Mouse (Mus musculus) neural tube, embryonic 11.5 days (tissue): Measurements from ENCODE around the gene Adgrg5. TPM values are rescaled to one million over a fixed set of nuclear protein-coding genes. Genes with fewer than 3 reads are reported as not detected.

Source experiments
- ATAC-seq: fragments of 200-750 bp; cut with Nextera tagmentation; 2 replicates; pipeline ENCODE4 v1.8.0; 2017; ENCODE audit warnings: moderate number of reproducible peaks, mild to moderate bottlenecking, moderate TSS enrichment, moderate library complexity; ENCODE audit not compliant: insufficient read depth, low FRiP score, low TSS enrichment
- DNase-seq: peaks from one replicate; pipeline ENCODE4 v3.0.0-alpha.2; 2015; ENCODE audit warnings: low spot score
- H3K27ac ChIP-seq: fragments of 300-500 bp; sonication (generic); 2 replicates; pipeline ENCODE4 v1.5.1; 2014; ENCODE audit warnings: low read depth, mild to moderate bottlenecking, low read length
- H3K27me3 ChIP-seq: fragments of 300-500 bp; sonication (generic); 2 replicates; pipeline ENCODE4 v1.6.1; 2014; ENCODE audit warnings: mild to moderate bottlenecking, low read length, mixed read lengths; ENCODE audit not compliant: control insufficient read depth, insufficient read depth
- H3K36me3 ChIP-seq: fragments of 300-500 bp; sonication (generic); 2 replicates; pipeline ENCODE4 v1.6.1; 2014; ENCODE audit warnings: mild to moderate bottlenecking, low read length, moderate library complexity, mixed read lengths; ENCODE audit not compliant: control insufficient read depth, insufficient read depth
- H3K4me1 ChIP-seq: fragments of 300-500 bp; sonication (generic); 2 replicates; pipeline ENCODE4 v1.6.1; 2014; ENCODE audit warnings: low read length, mixed read lengths; ENCODE audit not compliant: control insufficient read depth, insufficient read depth
- H3K4me2 ChIP-seq: fragments of 300-500 bp; sonication (generic); 2 replicates; pipeline ENCODE4 v1.6.1; 2014; ENCODE audit warnings: low read depth, mild to moderate bottlenecking, moderate library complexity
- H3K4me3 ChIP-seq: fragments of 300-500 bp; sonication (generic); 2 replicates; pipeline ENCODE4 v1.5.1; 2014; ENCODE audit warnings: low read depth, low read length
- H3K9ac ChIP-seq: fragments of 300-500 bp; sonication (generic); 2 replicates; pipeline ENCODE4 v1.6.1; 2014; ENCODE audit warnings: mild to moderate bottlenecking, low read length
- H3K9me3 ChIP-seq: fragments of 300-500 bp; sonication (generic); 2 replicates; pipeline ENCODE4 v1.6.1; 2016; ENCODE audit warnings: low read length; ENCODE audit not compliant: control insufficient read depth
- WGBS: fragments of 180-500 bp; shearing (Covaris S2); extraction: QIAGEN DNeasy Blood & Tissue Kit; methylation state at CpG from one replicate; pipeline ENCODE4 v1.1.7; 2014; 5-methylcytosine and 5-hydroxymethylcytosine counted together
- polyA plus RNA-seq: library from polyadenylated mRNA; unstranded; fragments of >200 nt; fragmentation: Nextera tagmentation; extraction: Ambion mirVana; gene quantifications from 2 replicates; pipeline ENCODE4 v1.2.1, GENCODE M21; 2014

Gene Adgrg5
- polyA plus RNA-seq, 1 experiment from 2014 or later = not detected

DNA sequence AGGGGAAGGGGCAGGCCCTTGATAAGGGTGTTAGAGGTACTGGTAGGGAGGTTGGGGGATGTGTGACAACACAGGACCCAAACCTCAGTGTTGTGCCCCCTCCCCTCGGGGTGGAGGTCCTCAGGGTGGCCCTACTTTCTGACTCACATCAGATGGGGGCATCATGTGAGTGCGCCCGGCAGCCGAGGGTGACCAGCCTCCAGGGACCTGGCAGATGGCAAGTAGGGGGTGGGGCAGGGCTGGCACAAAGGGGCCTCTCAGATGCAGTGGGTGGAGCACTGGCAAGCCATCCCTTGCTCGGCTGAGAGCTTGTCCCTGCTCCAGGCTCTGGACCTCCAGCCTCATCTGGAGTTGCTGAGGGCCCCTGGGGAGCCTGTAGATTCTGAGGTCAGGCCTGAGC is 63.2 kb downstream of the Adgrg5 start:
- no peak overlapping the region for H3K9ac ChIP-seq
- DNase-seq (no peak), ATAC-seq (no peak; the same call in 1 of the 2 replicates)
- H3K4me2 ChIP-seq = no peak overlapping the region
- H3K4me1 ChIP-seq = peaks cover 11% of the 10 kb centered on the region
- H3K4me3 ChIP-seq = no peak overlapping the region
- 42% methylated on average over 5 of the region's 5 CpGs for WGBS
- no peaks in the 10 kb centered on the region for H3K27me3 ChIP-seq
- no peak overlapping the region for H3K27ac ChIP-seq
- H3K9me3 ChIP-seq = no peaks in the 10 kb centered on the region
- H3K36me3 ChIP-seq = no peaks in the 10 kb centered on the region

DNA sequence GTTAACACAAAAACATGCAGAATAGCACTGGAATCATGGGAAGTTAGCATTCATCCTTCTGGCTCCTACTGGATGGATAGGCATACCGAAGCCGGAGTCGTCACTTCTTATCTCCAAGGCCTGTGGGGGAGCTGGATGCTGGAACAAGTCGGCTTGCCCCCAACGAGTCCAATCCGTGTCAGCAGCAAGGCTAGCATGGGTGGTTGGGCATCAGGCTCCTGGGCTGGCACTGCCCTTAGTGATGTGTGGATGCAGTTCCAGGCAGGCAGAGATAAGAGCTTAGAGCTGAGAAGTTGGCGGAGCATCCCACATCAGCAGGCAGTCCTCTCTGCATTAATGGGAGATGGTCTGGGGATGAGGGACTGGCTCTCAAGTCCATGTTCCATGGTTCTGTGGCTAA is 64.1 kb downstream of the Adgrg5 start:
- no peak overlapping the region for H3K4me2 ChIP-seq
- no peaks in the 10 kb centered on the region for H3K9me3 ChIP-seq
- H3K27ac ChIP-seq = no peak overlapping the region
- no peak overlapping the region for H3K4me3 ChIP-seq
- H3K9ac ChIP-seq = no peak overlapping the region
- ATAC-seq (no peak), DNase-seq (no peak)
- WGBS = 91% methylated on average over 7 of the region's 7 CpGs
- no peaks in the 10 kb centered on the region for H3K27me3 ChIP-seq
- H3K36me3 ChIP-seq = no peaks in the 10 kb centered on the region
- peaks cover 18% of the 10 kb centered on the region for H3K4me1 ChIP-seq

DNA sequence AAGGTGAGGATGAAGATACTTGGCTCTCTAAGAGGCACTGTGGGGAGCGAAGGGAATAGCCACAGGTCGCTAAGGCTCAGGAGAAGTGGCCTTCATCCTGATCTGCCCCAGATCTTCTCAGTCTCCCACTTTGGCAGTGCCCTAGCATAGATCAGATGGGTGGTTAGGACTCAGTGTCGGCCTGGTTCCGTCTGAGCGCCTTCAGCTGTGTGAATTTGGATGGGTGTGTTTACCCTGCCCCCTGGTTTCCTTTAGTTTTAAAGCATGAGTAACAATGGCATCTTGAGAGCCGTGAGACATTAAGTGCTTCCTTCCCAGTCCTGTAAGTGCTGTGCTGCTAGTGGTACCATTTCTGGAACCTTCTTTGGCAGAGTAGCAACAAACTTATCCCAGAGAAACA is 65.1 kb downstream of the Adgrg5 start:
- H3K4me1 ChIP-seq = peaks cover 26% of the 10 kb centered on the region
- ATAC-seq (no peak), DNase-seq (no peak)
- H3K9me3 ChIP-seq = no peaks in the 10 kb centered on the region
- no peaks in the 10 kb centered on the region for H3K27me3 ChIP-seq
- no peak overlapping the region for H3K27ac ChIP-seq
- no peak overlapping the region for H3K4me2 ChIP-seq
- no peak overlapping the region for H3K9ac ChIP-seq
- H3K36me3 ChIP-seq = no peaks in the 10 kb centered on the region
- H3K4me3 ChIP-seq = no peak overlapping the region
- 87% methylated on average over 6 of the region's 6 CpGs for WGBS

DNA sequence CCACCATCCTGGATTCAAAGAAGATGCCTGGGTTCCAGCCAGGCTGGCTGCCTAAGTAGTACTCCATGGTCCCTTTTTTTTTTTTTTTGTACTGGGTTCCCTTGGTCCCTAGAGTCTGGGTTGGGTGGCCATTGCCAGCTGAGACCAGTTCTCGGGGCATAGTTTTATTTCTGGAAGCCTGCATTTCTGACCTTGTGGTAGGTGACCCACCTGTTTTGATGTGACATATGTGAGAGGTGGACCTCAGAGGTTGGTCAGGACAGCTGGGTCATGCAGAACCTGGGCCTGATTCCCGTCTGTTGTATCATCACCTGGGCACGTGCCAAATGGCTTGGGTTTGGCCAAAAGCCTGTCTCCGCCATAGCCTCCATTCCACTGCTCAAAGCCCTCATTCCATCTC is 66.2 kb downstream of the Adgrg5 start:
- Histone ChIP-seq H3K9me3 (no peaks in the 10 kb centered on the region), H3K4me1 (peaks cover 21% of the 10 kb centered on the region), H3K27ac (no peak overlapping the region), H3K9ac (no peak overlapping the region), H3K36me3 (no peaks in the 10 kb centered on the region), H3K4me2 (no peak overlapping the region), H3K4me3 (no peak overlapping the region), H3K27me3 (no peaks in the 10 kb centered on the region)
- no peak for DNase-seq
- ATAC-seq = no peak
- WGBS = 93% methylated on average over 4 of the region's 4 CpGs

DNA sequence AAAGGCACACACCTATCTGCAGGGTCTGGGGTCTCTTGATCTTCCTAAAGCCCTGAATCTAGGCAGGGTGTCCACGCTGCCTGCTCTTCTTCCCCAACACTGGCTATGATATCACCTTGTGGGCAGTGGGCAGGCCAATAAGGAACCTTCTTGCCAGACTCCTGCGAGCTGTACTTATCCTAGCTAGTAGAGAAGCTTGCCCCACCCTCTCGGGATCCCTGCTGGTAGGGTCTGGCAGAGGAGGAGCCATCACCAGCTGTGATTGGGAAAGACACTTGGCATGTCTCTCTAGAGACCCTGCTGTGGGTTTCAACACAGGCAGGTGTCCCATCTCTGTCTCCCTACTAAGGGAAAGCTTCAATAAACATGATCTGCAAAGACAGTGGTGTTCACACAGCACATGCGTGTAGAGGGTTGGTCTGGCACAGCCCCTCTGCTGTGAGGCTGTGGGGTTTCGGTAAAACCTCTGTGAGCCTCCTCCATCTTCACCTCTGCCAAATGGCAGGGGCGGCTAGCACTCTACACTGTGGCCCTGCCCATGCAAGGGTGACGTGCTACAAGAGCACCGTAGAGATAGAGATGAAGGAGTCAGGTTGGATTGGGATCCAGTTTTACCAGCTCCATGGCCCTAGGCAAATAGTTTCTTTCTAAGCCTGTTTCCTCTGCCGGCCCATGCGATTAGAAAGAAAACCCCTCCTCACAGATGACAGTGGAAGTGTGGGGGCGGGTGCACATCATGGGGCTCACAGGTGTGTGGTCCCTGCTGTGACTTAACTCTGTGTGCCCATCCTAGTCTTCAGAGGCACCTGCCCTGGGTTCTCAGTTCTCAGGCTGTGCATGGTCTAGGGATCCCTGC is 67.3 kb downstream of the Adgrg5 start:
- DNase-seq (no peak), ATAC-seq (no peak)
- Histone ChIP-seq H3K9me3 (no peaks in the 10 kb centered on the region), H3K4me3 (no peak overlapping the region), H3K9ac (no peak overlapping the region), H3K36me3 (no peaks in the 10 kb centered on the region), H3K4me1 (peaks cover 21% of the 10 kb centered on the region), H3K27me3 (no peaks in the 10 kb centered on the region), H3K4me2 (no peak overlapping the region), H3K27ac (no peak overlapping the region)
- 73% methylated on average over 11 of the region's 11 CpGs for WGBS

DNA sequence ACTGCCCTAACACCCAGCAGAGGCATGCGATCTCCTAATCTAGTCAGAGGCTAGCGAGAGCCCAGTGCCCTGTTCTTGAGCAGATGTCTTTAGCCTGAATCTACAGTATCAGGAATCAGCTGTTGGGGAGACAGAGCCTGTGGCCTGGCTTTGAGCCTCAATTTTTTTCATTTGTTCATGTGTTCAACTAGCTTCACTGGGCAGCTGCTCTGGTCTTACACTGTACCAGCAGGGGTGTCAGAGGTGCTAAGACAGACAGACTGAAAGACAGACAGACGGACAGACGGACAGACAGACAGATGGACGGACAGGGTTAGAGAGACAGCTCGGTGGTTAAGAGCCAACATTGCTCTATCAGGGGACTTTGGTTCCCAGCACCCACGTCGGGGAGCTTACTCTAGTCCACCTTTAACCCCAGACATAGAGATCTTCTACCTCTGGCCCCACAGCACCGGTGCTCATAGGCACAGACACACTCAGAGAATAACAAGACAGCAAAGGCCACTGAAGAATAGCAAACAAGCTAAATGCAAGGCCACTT is 68.0 kb downstream of the Adgrg5 start:
- Histone ChIP-seq H3K9me3 (no peaks in the 10 kb centered on the region), H3K36me3 (no peaks in the 10 kb centered on the region), H3K4me1 (peaks cover 23% of the 10 kb centered on the region), H3K9ac (no peak overlapping the region), H3K4me2 (no peak overlapping the region), H3K27ac (no peak overlapping the region; the same call in 1 of the 2 replicates), H3K27me3 (no peaks in the 10 kb centered on the region), H3K4me3 (no peak overlapping the region)
- WGBS = 86% methylated on average over 9 of the region's 9 CpGs
- no peak for DNase-seq
- no peak for ATAC-seq

DNA sequence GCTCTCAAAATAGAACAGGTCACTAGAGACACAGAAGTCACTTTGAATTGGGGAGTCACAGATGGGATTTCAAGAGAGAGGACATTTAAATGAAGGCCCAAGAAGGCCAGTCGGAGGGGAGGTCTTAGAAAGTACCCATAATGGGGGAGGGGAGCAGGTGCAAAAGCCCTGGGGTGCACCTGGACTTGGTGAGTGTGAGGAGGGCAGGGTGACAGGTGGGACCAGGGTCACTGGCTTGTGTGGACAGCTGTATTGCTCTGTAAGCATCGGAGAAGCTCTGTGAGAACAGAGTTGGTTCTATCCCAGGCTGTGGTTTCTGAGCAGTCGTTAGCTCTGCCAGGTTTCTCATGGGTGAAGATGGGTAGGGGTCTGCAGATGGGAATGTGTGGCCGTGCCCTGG is 68.5 kb downstream of the Adgrg5 start:
- H3K36me3 ChIP-seq = no peaks in the 10 kb centered on the region
- no peak overlapping the region for H3K4me3 ChIP-seq
- no peak overlapping the region for H3K4me2 ChIP-seq
- ATAC-seq (no peak), DNase-seq (no peak)
- H3K9ac ChIP-seq = no peak overlapping the region
- 78% methylated on average over 4 of the region's 4 CpGs for WGBS
- peak overlapping the region; percentile 69 for H3K27ac ChIP-seq
- no peaks in the 10 kb centered on the region for H3K27me3 ChIP-seq
- H3K4me1 ChIP-seq = peaks cover 23% of the 10 kb centered on the region
- no peaks in the 10 kb centered on the region for H3K9me3 ChIP-seq

DNA sequence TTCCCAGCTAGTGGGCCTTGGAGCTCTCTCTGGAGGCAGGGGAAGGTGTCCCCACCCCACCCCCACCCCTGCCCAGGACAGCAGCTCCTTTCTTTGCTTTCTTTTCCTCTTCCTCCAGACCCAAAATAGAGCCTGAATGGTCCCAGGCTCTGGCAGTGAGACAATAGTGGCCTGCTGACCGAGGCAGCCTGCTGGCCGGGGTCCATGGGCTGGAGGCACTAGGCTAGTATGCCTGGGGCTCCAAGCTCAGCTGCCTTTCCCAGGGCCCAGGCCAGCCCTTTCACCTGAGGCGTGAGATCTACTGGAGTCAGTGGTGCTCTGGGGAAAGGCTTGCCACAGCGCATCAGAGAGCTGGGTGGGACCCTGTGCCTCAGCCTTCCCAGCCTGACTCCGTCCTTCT is 69.0 kb downstream of the Adgrg5 start:
- Histone ChIP-seq H3K4me3 (no peak overlapping the region), H3K36me3 (no peaks in the 10 kb centered on the region), H3K4me2 (no peak overlapping the region), H3K27me3 (no peaks in the 10 kb centered on the region), H3K9ac (peak overlapping the region; percentile 28; the same call in 1 of the 2 replicates), H3K27ac (peak overlapping the region; percentile 69), H3K9me3 (no peaks in the 10 kb centered on the region), H3K4me1 (peaks cover 28% of the 10 kb centered on the region)
- 65% methylated on average over 5 of the region's 5 CpGs for WGBS
- DNase-seq (no peak), ATAC-seq (no peak)
